Mouse (Mus musculus): Measurements from ENCODE around the gene Gm5286.
"Not testable (repeated sequence)": the region's sequence is repeated elsewhere in the genome, so short reads cannot be mapped to it uniquely, and the experiment has no call there.

The Gm5286 gene

GRCm38 (mm10) chr3:94196414-94196813 is at the start of gene Gm5286:
Gm5286 (plus strand) TSS chr3:94196714.
- DNase-seq = not testable (repeated sequence)

- DNase-seq = not testable (repeated sequence)
Observed at GRCm38 (mm10) chr3:94167351-94167750, 29.2 kb upstream of the Gm5286 start.

DNA sequence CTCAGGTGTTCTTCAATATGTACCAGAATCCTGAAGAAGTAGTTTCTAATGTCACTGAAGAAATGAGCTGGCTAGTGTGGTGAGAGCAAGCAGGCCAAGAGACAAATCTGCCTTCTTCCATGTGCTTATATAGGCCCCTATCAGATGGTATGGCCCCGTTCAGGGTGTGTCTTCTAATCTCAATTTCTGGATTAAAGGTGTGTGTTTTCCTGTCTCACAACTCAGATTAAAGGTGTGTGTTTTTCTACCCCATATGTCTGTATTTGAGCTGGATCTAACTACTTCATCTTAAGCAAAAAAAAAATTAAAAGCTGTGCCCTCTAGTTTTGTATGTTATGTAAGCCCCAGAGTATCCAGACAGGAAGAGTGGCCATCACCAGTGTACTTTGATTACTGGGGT is 18.4 kb upstream of the Gm5286 start, which contains the start of gene Gm10696:
Gene Gm10696, minus strand, starts transcription at position 101 of the 400 bp plus-strand sequence.
- not testable (repeated sequence) for DNase-seq

Data from cerebellum, adult 8-10 months (tissue).